Mouse (Mus musculus) heart, postnatal 0 days (tissue): ENCODE results near the gene C1qtnf5.

Experiments used
- CTCF ChIP-seq: IDR thresholded peaks from 2 replicates; pipeline ENCODE4 v1.5.1; 2016; ENCODE audit warnings: antibody characterized with exemption, control low read depth, low read depth
- EP300 ChIP-seq: IDR thresholded peaks from 2 replicates; pipeline ENCODE4 v1.6.1; 2016; ENCODE audit warnings: antibody characterized with exemption, low read depth

GRCm38 (mm10) chr9:44087761-44088455 lies 19.1 kb upstream of the C1qtnf5 start:
- TF ChIP-seq EP300 (peak; percentile 50; the same call in 1 of the 2 replicates), CTCF (no peak)
